Mouse (Mus musculus): ENCODE data around the gene Ctrb1. TPM values are rescaled to one million over a fixed set of nuclear protein-coding genes. Genes with fewer than 3 reads are reported as not detected.

Gene Ctrb1
- polyA plus RNA-seq (2017; shearing (Covaris generic)), result not detected

GRCm38 (mm10) chr8:111690960-111691445 is at the start of gene Ctrb1:
TSS of gene Ctrb1 (minus strand) at chr8:111691010.

GRCm38 (mm10) chr8:111643264-111644141 is 47.3 kb downstream of the Ctrb1 start, which contains the start of gene Zfp1:
TSS of gene Zfp1 (plus strand) at chr8:111643401.

Other genes starting within 250 kb of the Ctrb1 start
- gene Wdr59, start 168.9 kb downstream of the Ctrb1 start, polyA plus RNA-seq (2017; shearing (Covaris generic)), result 1 to 10 TPM; 7.5 to 9.7 TPM
- gene Znrf1, start 154.9 kb downstream of the Ctrb1 start, polyA plus RNA-seq (2017; shearing (Covaris generic)), result 100 to 1,000 TPM; 157 to 217 TPM
- 1 to 10 TPM; 1.0 to 1.6 TPM for gene Ldhd, start 60.6 kb downstream of the Ctrb1 start, polyA plus RNA-seq (2017; shearing (Covaris generic))
- 10 to 100 TPM; 35.9 to 71.2 TPM for gene Zfp1, start 47.6 kb downstream of the Ctrb1 start, polyA plus RNA-seq (2017; shearing (Covaris generic))
- 1 to 10 TPM in 1 of 2 experiments, under 1 TPM in 1; 0.17 to 3.0 TPM for gene Bcar1, start 52.8 kb upstream of the Ctrb1 start, polyA plus RNA-seq (2017; shearing (Covaris generic))
- 10 to 100 TPM; 98.2 TPM for gene Cfdp1, start 163.3 kb upstream of the Ctrb1 start, polyA plus RNA-seq (2017; shearing (Covaris generic))
- under 1 TPM; 0.90 to 0.98 TPM for gene Tmem170, start 185.7 kb upstream of the Ctrb1 start, polyA plus RNA-seq (2017; shearing (Covaris generic))
- gene Chst5, start 219.4 kb upstream of the Ctrb1 start, polyA plus RNA-seq (2017; shearing (Covaris generic)), result under 1 TPM in 1 of 2 experiments, not detected in 1; 0.23 TPM
- 1 to 10 TPM in 1 of 2 experiments, under 1 TPM in 1; 0.60 to 2.6 TPM for gene Tmem231, start 242.9 kb upstream of the Ctrb1 start, polyA plus RNA-seq (2017; shearing (Covaris generic))
- 100 to 1,000 TPM; 310 to 343 TPM for gene Gabarapl2, start 249.7 kb upstream of the Ctrb1 start, polyA plus RNA-seq (2017; shearing (Covaris generic))

Measured in activated CD4-positive, CD25-positive, alpha-beta regulatory T cell (primary cell).